Comparison of ENCODE assay signal across 9 mouse cellular contexts in genomic region chr8:94916960-94917324, GRCm38 (mm10). TPM values are rescaled to one million over a fixed set of nuclear protein-coding genes. Genes with fewer than 3 reads are reported as not detected.
DNase-seq lines count a peak whose midpoint lies in the region; ATAC-seq and TF ChIP-seq lines count a peak whose summit lies in the region.
"Had no signal": no experiment of that assay in that cellular context is flagged by ENCODE, and none has a peak within 500 bp of the region (broad histone marks: within the 10 kb centered on the region; RNA-seq: fewer than 3 reads in every experiment).

No protein-coding gene starts in this region.

- intact Hi-C loops in heart, postnatal 36 days (cut with DNase I): no loop called here

- H3K9ac ChIP-seq in heart, embryonic 16.5 days (ENCODE audit: low read length): peak overlapping the region; percentile 80
- H3K9ac ChIP-seq in MEL (ENCODE audit: control insufficient read depth, low read depth, low read length, poor library complexity, severe bottlenecking): peak overlapping the region; percentile 50
- peak overlapping the region; percentile 58 for H3K9ac ChIP-seq in hindbrain, embryonic 11.5 days (ENCODE audit: low read depth, low read length)
- peak overlapping the region; percentile 74 for H3K9ac ChIP-seq in midbrain, embryonic 12.5 days (replicated peaks)

- no peak for ATAC-seq in heart, embryonic 16.5 days (replicated peaks; ENCODE audit: extremely low read depth, insufficient read depth, low FRiP score)
- peak; percentile 45 for ATAC-seq in hindbrain, embryonic 11.5 days (ENCODE audit: low FRiP score)
- ATAC-seq in midbrain, embryonic 12.5 days (ENCODE audit: low FRiP score, low read depth): no peak

- no peak for DNase-seq in heart, postnatal 36 days
- no peak for DNase-seq in MEL (ENCODE audit: low read depth, low spot score)
- no peak for DNase-seq in hindbrain, embryonic 11.5 days (ENCODE audit: low spot score)
- DNase-seq in layer of hippocampus, adult 8-10 months (ENCODE audit: low spot score in 2 of 2): no peak
- no peak for DNase-seq in spleen, postnatal 10 days (ENCODE audit: low spot score in 2 of 2)
- DNase-seq in cerebellum, adult 9-11 months: no peak

- WGBS in heart, embryonic 16.5 days: 3% methylated on average over 10 of the region's 10 CpGs
- WGBS in hindbrain, embryonic 11.5 days: 12% methylated on average over 10 of the region's 10 CpGs
- 7% methylated on average over 10 of the region's 10 CpGs for WGBS in midbrain, embryonic 12.5 days

- H3K4me3 ChIP-seq in heart, embryonic 16.5 days (ENCODE audit: low read length): peak overlapping the region; percentile 90
- peak overlapping the region; percentile 33 to 60 for H3K4me3 ChIP-seq in MEL (ENCODE audit: control insufficient read depth in 1 of 2, insufficient read depth in 1 of 2, low read depth in 2 of 2, low read length in 2 of 2)
- H3K4me3 ChIP-seq in hindbrain, embryonic 11.5 days (ENCODE audit: low read depth, low read length): peak overlapping the region; percentile 70
- H3K4me3 ChIP-seq in midbrain, embryonic 12.5 days: peak overlapping the region; percentile 63

- H3K4me1 ChIP-seq in heart, embryonic 16.5 days (ENCODE audit: control insufficient read depth, insufficient read depth, low read length): peaks cover 48% of the 10 kb centered on the region
- peaks cover 0 to 13% of the 10 kb centered on the region in 2 experiments; a peak in 2 of 4 replicates for H3K4me1 ChIP-seq in MEL (ENCODE audit: control insufficient read depth in 1 of 2, insufficient read depth in 2 of 2, low read length in 2 of 2)
- peaks cover 7% of the 10 kb centered on the region; the same call in 1 of the 2 replicates for H3K4me1 ChIP-seq in hindbrain, embryonic 11.5 days (replicated peaks; ENCODE audit: control insufficient read depth, insufficient read depth, low read length)
- peaks cover 34% of the 10 kb centered on the region for H3K4me1 ChIP-seq in midbrain, embryonic 12.5 days

- no peak for TF ChIP-seq CTCF in MEL (IDR thresholded peaks at IDR 0.05 in 2 of 3, conservative IDR thresholded peaks at IDR 0.05 in 1 of 3; ENCODE audit: control insufficient read depth in 1 of 3, insufficient read depth in 1 of 3, low read depth in 2 of 3, low read length in 3 of 3, poor library complexity in 1 of 3, severe bottlenecking in 1 of 3)

- peak overlapping the region; percentile 89 for H3K4me2 ChIP-seq in heart, embryonic 16.5 days (ENCODE audit: low read depth, low read length)
- peak overlapping the region; percentile 84 for H3K4me2 ChIP-seq in hindbrain, embryonic 11.5 days (replicated peaks; ENCODE audit: low read depth, low read length)
- peak overlapping the region; percentile 75 for H3K4me2 ChIP-seq in midbrain, embryonic 12.5 days (replicated peaks)

- TF ChIP-seq POLR2A in MEL (IDR thresholded peaks at IDR 0.05; ENCODE audit: control insufficient read depth in 1 of 2, insufficient read depth in 1 of 2, low read depth in 1 of 2, low read length in 2 of 2, poor library complexity in 1 of 2): no peak

- no peak for TF ChIP-seq RAD21 in MEL (IDR thresholded peaks at IDR 0.05; ENCODE audit: low read depth, low read length)

- H3K36me3 ChIP-seq in heart, embryonic 16.5 days (ENCODE audit: control insufficient read depth, insufficient read depth): no peaks in the 10 kb centered on the region
- peaks cover 0 to 7% of the 10 kb centered on the region in 2 experiments; a peak in 2 of 4 replicates for H3K36me3 ChIP-seq in MEL (ENCODE audit: control insufficient read depth in 1 of 2, insufficient read depth in 2 of 2, low read length in 2 of 2)
- H3K36me3 ChIP-seq in hindbrain, embryonic 11.5 days (ENCODE audit: control insufficient read depth, insufficient read depth, low read length): no peaks in the 10 kb centered on the region
- H3K36me3 ChIP-seq in midbrain, embryonic 12.5 days: no peaks in the 10 kb centered on the region

- TF ChIP-seq EP300 in MEL (IDR thresholded peaks at IDR 0.05; ENCODE audit: low read depth in 1 of 2, low read length in 2 of 2): no peak

- peak overlapping the region; percentile 75 for H3K27ac ChIP-seq in heart, embryonic 16.5 days (ENCODE audit: low read length)
- H3K27ac ChIP-seq in MEL (ENCODE audit: control insufficient read depth, low read depth, low read length): no peak overlapping the region
- H3K27ac ChIP-seq in hindbrain, embryonic 11.5 days (ENCODE audit: low read depth, low read length): no peak overlapping the region
- no peak overlapping the region for H3K27ac ChIP-seq in midbrain, embryonic 12.5 days (replicated peaks)
- H3K27ac ChIP-seq: macrophage had no signal

- no peaks in the 10 kb centered on the region; the same call in 1 of the 2 replicates for H3K79me2 ChIP-seq in MEL (ENCODE audit: control insufficient read depth, insufficient read depth, low read length, poor library complexity)

- no peaks in the 10 kb centered on the region for H3K27me3 ChIP-seq in heart, embryonic 16.5 days (ENCODE audit: control insufficient read depth, insufficient read depth, low read length)
- H3K27me3 ChIP-seq in MEL (ENCODE audit: control insufficient read depth in 1 of 2, insufficient read depth in 2 of 2, low read length in 2 of 2): peaks cover 0 to 2% of the 10 kb centered on the region in 2 experiments; a peak in 3 of 4 replicates
- H3K27me3 ChIP-seq in hindbrain, embryonic 11.5 days (ENCODE audit: control insufficient read depth, insufficient read depth, low read length): peaks cover 18% of the 10 kb centered on the region
- peaks cover 58% of the 10 kb centered on the region for H3K27me3 ChIP-seq in midbrain, embryonic 12.5 days

- no peaks in the 10 kb centered on the region for H3K9me3 ChIP-seq in heart, embryonic 16.5 days (replicated peaks; ENCODE audit: control insufficient read depth, low read length)
- H3K9me3 ChIP-seq in MEL (replicated peaks; ENCODE audit: insufficient read depth, low read length): no peaks in the 10 kb centered on the region
- H3K9me3 ChIP-seq in hindbrain, embryonic 11.5 days (ENCODE audit: control insufficient read depth, low read length): no peaks in the 10 kb centered on the region
- H3K9me3 ChIP-seq in midbrain, embryonic 12.5 days: no peaks in the 10 kb centered on the region

TF ChIP-seq in MEL, 35 proteins besides CTCF, POLR2A, EP300 and RAD21 (continues in another document):
- no peak for TF ChIP-seq USF2 (IDR thresholded peaks at IDR 0.05; ENCODE audit: borderline replicate concordance in 1 of 2, insufficient read depth in 1 of 2, low read depth in 1 of 2, low read length in 2 of 2)
- TF ChIP-seq MXI1 (IDR thresholded peaks at IDR 0.05; ENCODE audit: low read depth, low read length): no peak

RNA-seq across cellular contexts. Expression of gene Ccdc102a, which starts 1.0 kb away (rescaled TPM):
- 17.4 and 19.8 TPM in 2 replicates for polyA plus RNA-seq in heart, embryonic 16.5 days (2015; fragmentation: Nextera tagmentation; extraction: Ambion mirVana)
- 1 to 10 TPM; 6.8 to 6.9 TPM for total RNA-seq in heart, postnatal 36 days (2021)
- 1.6 and 1.7 TPM in 2 replicates for total RNA-seq in MEL (2012; rRNA removed)
- 1 to 10 TPM in 1 of 2 experiments, not detected in 1; 6.8 TPM for polyA plus RNA-seq in MEL (2012; ENCODE audit: insufficient read depth in 1 of 2, insufficient read length in 2 of 2, low read depth in 1 of 2, low replicate concordance in 2 of 2, missing spikeins in 1 of 2)
- polyA plus RNA-seq in hindbrain, embryonic 11.5 days (2014; fragmentation: Nextera tagmentation; extraction: Ambion mirVana): 18.5 and 19.2 TPM in 2 replicates
- polyA plus RNA-seq in midbrain, embryonic 12.5 days (2016; fragmentation: Nextera tagmentation; extraction: Ambion mirVana): 16.3 and 18.1 TPM in 2 replicates
- total RNA-seq in layer of hippocampus, adult 8-10 months (2022): 1 to 10 TPM; 1.0 to 2.6 (median 1.4) TPM

RNA-seq across cellular contexts. Expression of gene Adgrg5, which starts 6.6 kb away (rescaled TPM):
- 0.71 and 1.4 TPM in 2 replicates for polyA plus RNA-seq in heart, embryonic 16.5 days (2015; fragmentation: Nextera tagmentation; extraction: Ambion mirVana)
- under 1 TPM; 0.24 to 0.31 TPM for total RNA-seq in heart, postnatal 36 days (2021)
- 0.04 and 0.07 TPM in 2 replicates for total RNA-seq in MEL (2012; rRNA removed)
- 1 to 10 TPM in 1 of 2 experiments, not detected in 1; 1.3 TPM for polyA plus RNA-seq in MEL (2012; ENCODE audit: insufficient read depth in 1 of 2, insufficient read length in 2 of 2, low read depth in 1 of 2, low replicate concordance in 2 of 2, missing spikeins in 1 of 2)
- polyA plus RNA-seq in hindbrain, embryonic 11.5 days (2014; fragmentation: Nextera tagmentation; extraction: Ambion mirVana): 0.14 TPM in 2 replicates
- polyA plus RNA-seq in midbrain, embryonic 12.5 days (2016; fragmentation: Nextera tagmentation; extraction: Ambion mirVana): 0.09 and 0.10 TPM in 2 replicates
- total RNA-seq in layer of hippocampus, adult 8-10 months (2022): under 1 TPM in 2 of 4 experiments, not detected in 2; 0.73 to 0.85 TPM

RNA-seq across cellular contexts. Expression of gene Dok4, which starts 40.8 kb away (rescaled TPM):
- polyA plus RNA-seq in heart, embryonic 16.5 days (2015; fragmentation: Nextera tagmentation; extraction: Ambion mirVana): 28.9 and 33.7 TPM in 2 replicates
- total RNA-seq in heart, postnatal 36 days (2021): 10 to 100 TPM; 16.6 to 20.4 TPM
- total RNA-seq in MEL (2012; rRNA removed): 1.5 TPM in 2 replicates
- 1 to 10 TPM in 1 of 2 experiments, not detected in 1; 3.2 TPM for polyA plus RNA-seq in MEL (2012; ENCODE audit: insufficient read depth in 1 of 2, insufficient read length in 2 of 2, low read depth in 1 of 2, low replicate concordance in 2 of 2, missing spikeins in 1 of 2)
- polyA plus RNA-seq in hindbrain, embryonic 11.5 days (2014; fragmentation: Nextera tagmentation; extraction: Ambion mirVana): 13.5 and 14.7 TPM in 2 replicates
- 24.8 and 26.6 TPM in 2 replicates for polyA plus RNA-seq in midbrain, embryonic 12.5 days (2016; fragmentation: Nextera tagmentation; extraction: Ambion mirVana)
- total RNA-seq in layer of hippocampus, adult 8-10 months (2022): 10 to 100 TPM; 18.1 to 22.7 (median 19.8) TPM

RNA-seq across cellular contexts. Expression of gene Adgrg1, which starts 57.6 kb away (rescaled TPM):
- polyA plus RNA-seq in heart, embryonic 16.5 days (2015; fragmentation: Nextera tagmentation; extraction: Ambion mirVana): 12.0 and 18.0 TPM in 2 replicates
- 10 to 100 TPM; 42.5 to 62.0 TPM for total RNA-seq in heart, postnatal 36 days (2021)
- total RNA-seq in MEL (2012; rRNA removed): 4.2 and 7.2 TPM in 2 replicates
- polyA plus RNA-seq in MEL (2012; ENCODE audit: insufficient read depth in 1 of 2, insufficient read length in 2 of 2, low read depth in 1 of 2, low replicate concordance in 2 of 2, missing spikeins in 1 of 2): 10 to 100 TPM in 1 of 2 experiments, not detected in 1; 33.2 TPM
- 138 and 160 TPM in 2 replicates for polyA plus RNA-seq in hindbrain, embryonic 11.5 days (2014; fragmentation: Nextera tagmentation; extraction: Ambion mirVana)
- polyA plus RNA-seq in midbrain, embryonic 12.5 days (2016; fragmentation: Nextera tagmentation; extraction: Ambion mirVana): 193 and 210 TPM in 2 replicates
- 10 to 100 TPM; 81.5 to 97.4 (median 90.2) TPM for total RNA-seq in layer of hippocampus, adult 8-10 months (2022)

RNA-seq across cellular contexts. Expression of gene Polr2c, which starts 59.7 kb away (rescaled TPM):
- 123 and 134 TPM in 2 replicates for polyA plus RNA-seq in heart, embryonic 16.5 days (2015; fragmentation: Nextera tagmentation; extraction: Ambion mirVana)
- total RNA-seq in heart, postnatal 36 days (2021): 10 to 100 TPM; 69.1 to 69.9 TPM
- total RNA-seq in MEL (2012; rRNA removed): 92.0 and 92.5 TPM in 2 replicates
- polyA plus RNA-seq in MEL (2012; ENCODE audit: insufficient read depth in 1 of 2, insufficient read length in 2 of 2, low read depth in 1 of 2, low replicate concordance in 2 of 2, missing spikeins in 1 of 2): 100 to 1,000 TPM; 151 to 181 TPM
- 159 and 165 TPM in 2 replicates for polyA plus RNA-seq in hindbrain, embryonic 11.5 days (2014; fragmentation: Nextera tagmentation; extraction: Ambion mirVana)
- 136 and 140 TPM in 2 replicates for polyA plus RNA-seq in midbrain, embryonic 12.5 days (2016; fragmentation: Nextera tagmentation; extraction: Ambion mirVana)
- total RNA-seq in layer of hippocampus, adult 8-10 months (2022): 10 to 100 TPM; 62.9 to 80.4 (median 72.9) TPM
